Mouse (Mus musculus): Measurements from ENCODE around the gene Gm3435. TPM values are rescaled to one million over a fixed set of nuclear protein-coding genes. Genes with fewer than 3 reads are reported as not detected.
"Not testable (repeated sequence)": the region's sequence is repeated elsewhere in the genome, so short reads cannot be mapped to it uniquely, and the experiment has no call there.

Gene Gm3435
- 5.1 and 5.4 TPM in 2 replicates for polyA plus RNA-seq (2012; rRNA removed)

DNA sequence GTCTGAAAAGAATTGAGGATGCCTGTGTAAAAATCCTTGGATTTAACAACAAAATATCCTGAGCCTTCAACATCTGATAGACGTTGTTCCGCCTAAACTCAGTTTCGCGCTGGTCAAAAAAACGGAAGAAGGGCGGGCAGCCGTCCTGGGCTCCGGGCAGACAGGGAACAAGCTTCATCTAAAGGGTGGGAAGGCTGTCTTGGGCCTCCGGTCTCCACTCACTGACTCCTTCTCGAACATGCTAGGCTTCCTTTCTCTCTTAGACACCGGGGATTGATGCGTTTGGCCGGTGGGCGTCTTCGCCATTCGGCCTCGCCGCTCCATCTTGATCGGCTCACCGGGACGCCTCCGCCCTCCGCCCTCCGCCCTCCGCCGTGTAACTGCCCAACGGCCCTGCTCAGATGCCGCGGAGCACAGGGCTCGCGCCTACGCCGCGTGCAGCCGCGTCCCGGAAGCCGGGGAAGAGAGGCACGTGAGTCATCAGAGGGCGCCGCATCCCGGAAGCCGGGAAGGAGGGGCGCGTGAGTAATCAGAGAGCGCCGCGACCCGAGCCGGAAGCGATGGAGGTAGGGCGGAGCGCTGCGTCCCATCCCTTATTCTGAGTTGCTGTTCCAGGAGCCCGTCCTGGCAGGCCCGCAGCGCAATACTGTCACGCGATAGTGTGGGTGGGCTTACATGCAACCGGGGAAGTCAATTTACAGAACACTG, at the start of gene Gm3435:
Gm3435 (plus strand) TSS at position 471 of the 708 bp plus-strand sequence.
- H3K27ac ChIP-seq (ENCODE audit: control insufficient read depth, insufficient read depth, low read depth, low read length); H3K4me1 ChIP-seq (ENCODE audit: control insufficient read depth, insufficient read depth, low read length); H3K27me3 ChIP-seq (ENCODE audit: control insufficient read depth, insufficient read depth, low read length); H3K4me3 ChIP-seq (ENCODE audit: control insufficient read depth, low read depth, low read length); H3K36me3 ChIP-seq (ENCODE audit: control insufficient read depth, insufficient read depth, low read length): not testable (repeated sequence)

DNA sequence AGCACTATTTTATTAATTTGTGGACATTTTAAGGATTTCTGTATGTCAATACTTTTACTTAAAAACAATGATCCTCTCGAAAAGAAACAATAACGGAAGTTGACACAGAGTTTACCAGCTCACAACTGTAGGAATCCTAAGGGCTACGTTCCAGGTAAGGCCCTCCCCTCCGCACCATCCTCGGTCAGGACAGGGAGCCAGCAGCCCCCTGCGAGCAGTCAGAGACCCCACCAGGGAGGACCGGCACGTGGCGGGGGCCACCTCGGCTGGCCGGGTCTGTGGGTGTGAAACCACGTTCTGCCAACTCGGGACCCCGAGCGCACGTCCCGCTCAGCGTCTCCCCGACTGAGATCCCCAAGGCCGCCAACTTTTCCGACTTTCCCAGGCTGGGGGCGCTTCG, 49.5 kb upstream of the Gm3435 start:
- Histone ChIP-seq H3K27me3 (ENCODE audit: control insufficient read depth, insufficient read depth, low read length) (no peaks in the 10 kb centered on the region), H3K4me3 (ENCODE audit: control insufficient read depth, low read depth, low read length) (peak overlapping the region; percentile 96), H3K36me3 (ENCODE audit: control insufficient read depth, insufficient read depth, low read length) (peaks cover 1% of the 10 kb centered on the region; the same call in 1 of the 2 replicates), H3K27ac (ENCODE audit: control insufficient read depth, insufficient read depth, low read depth, low read length) (peak overlapping the region; percentile 88), H3K4me1 (ENCODE audit: control insufficient read depth, insufficient read depth, low read length) (peaks cover 3% of the 10 kb centered on the region)
- TF ChIP-seq CTCF (IDR thresholded peaks at IDR 0.05; ENCODE audit: control insufficient read depth, insufficient read depth, insufficient replicate concordance, low read depth, low read length) (no peak), POLR2A (IDR thresholded peaks at IDR 0.05; ENCODE audit: control insufficient read depth, low read depth, low read length) (0 out of 2 replicates have a peak, but pooled peaks have one; percentile 10)

DNA sequence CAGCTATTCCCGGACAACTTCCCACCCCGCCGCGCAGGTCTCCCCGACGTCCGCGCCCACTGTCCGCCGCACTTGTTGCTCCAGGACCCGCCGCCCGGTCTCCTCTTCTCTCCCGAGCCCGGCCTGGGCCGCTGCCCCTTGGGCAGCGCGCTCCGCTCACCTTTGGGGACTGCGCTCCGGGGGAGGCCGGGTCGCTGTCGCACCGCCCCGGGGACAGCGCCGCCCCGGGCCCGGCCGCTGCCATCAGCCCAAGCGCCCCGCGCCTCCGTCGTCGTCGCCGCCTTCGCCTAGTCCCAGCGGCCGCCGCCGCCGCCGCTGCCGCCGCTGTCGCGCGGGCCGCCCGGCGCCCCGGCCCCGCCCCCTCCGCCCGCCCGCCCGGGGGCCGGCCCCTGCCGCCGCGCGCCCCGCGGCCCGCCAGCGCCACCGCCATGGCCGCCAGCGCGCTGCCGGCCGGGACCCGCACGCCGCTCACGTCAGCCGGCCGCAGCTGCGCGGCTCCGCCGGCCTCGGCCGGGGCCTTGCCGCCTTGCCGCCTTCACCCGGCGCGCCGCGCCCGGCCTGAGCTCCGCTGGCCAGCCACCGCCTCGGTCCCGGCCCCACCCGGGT, 48.9 kb upstream of the Gm3435 start, which contains the start of gene Phf10:
Phf10 (minus strand) TSS at position 323 of the 606 bp plus-strand sequence.
- H3K4me3 ChIP-seq (ENCODE audit: control insufficient read depth, low read depth, low read length): peak within 1 kb of the TSS; percentile 96
- H3K27me3 ChIP-seq (ENCODE audit: control insufficient read depth, insufficient read depth, low read length); H3K4me1 ChIP-seq (ENCODE audit: control insufficient read depth, insufficient read depth, low read length); H3K36me3 ChIP-seq (ENCODE audit: control insufficient read depth, insufficient read depth, low read length): not testable (repeated sequence)
- peak within 1 kb of the TSS; percentile 88 for H3K27ac ChIP-seq (ENCODE audit: control insufficient read depth, insufficient read depth, low read depth, low read length)
- TF ChIP-seq POLR2A (IDR thresholded peaks at IDR 0.05; ENCODE audit: control insufficient read depth, low read depth, low read length): 0 out of 2 replicates have a peak, but pooled peaks have one; percentile 10

DNA sequence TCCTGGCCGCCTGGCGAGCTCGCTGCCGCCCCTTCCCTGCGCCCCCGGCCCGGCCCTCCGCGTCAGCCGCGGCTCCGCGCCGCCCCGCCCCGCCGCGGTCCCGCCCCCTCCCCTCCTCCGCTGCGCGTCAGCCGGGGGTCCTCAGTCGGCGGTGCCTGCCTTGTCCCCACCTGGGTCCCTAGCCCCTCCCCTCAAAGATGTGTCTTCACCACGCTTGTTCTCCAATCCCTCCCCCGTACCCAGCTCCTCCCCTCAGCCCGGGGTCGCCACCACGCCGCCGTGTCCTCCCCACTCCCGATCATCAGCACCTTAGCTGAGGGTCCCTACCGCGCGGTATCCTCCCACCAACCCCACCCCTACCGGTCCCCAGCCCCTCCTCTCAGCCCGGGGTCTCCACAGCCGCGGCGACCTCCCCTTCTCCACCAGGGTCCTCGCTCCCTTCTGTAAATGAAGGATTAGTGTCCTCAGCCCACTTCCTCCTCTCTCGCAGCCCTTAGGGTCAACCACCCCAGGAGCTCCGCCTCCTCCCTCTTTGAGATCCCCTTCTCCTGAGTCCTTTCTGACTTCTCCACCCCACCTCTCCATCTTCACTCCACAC, 48.3 kb upstream of the Gm3435 start:
- not testable (repeated sequence) for H3K27me3 ChIP-seq (ENCODE audit: control insufficient read depth, insufficient read depth, low read length); H3K27ac ChIP-seq (ENCODE audit: control insufficient read depth, insufficient read depth, low read depth, low read length); H3K4me3 ChIP-seq (ENCODE audit: control insufficient read depth, low read depth, low read length); H3K4me1 ChIP-seq (ENCODE audit: control insufficient read depth, insufficient read depth, low read length); H3K36me3 ChIP-seq (ENCODE audit: control insufficient read depth, insufficient read depth, low read length)

DNA sequence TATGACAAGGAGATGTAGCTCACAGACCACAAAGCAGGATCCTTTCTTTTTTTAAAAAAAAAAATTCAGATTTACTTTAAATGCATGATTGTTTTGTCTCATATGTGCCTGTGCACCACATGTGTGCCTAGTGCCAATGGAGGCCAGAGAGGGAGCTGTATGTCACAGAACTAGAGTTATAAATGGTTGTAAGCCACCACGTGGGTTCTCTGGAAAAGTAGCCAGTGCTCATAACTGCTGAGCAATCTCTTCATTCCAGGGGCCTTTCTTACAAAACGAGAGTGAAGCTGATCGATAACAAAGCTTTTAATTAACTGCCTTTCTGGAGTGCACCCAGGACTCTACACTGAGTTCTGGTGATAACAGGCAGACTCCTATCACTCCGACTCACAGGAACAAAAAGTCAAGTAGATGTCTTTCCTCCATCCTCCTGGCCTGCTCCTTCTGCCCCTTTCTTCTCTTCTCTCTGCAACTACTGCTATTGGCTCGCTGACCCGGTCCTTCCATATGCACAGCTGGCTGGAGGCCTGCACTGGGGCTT, 41.5 kb upstream of the Gm3435 start:
- H3K4me1 ChIP-seq (ENCODE audit: control insufficient read depth, insufficient read depth, low read length); H3K4me3 ChIP-seq (ENCODE audit: control insufficient read depth, low read depth, low read length); H3K27ac ChIP-seq (ENCODE audit: control insufficient read depth, insufficient read depth, low read depth, low read length); H3K27me3 ChIP-seq (ENCODE audit: control insufficient read depth, insufficient read depth, low read length); H3K36me3 ChIP-seq (ENCODE audit: control insufficient read depth, insufficient read depth, low read length): not testable (repeated sequence)

DNA sequence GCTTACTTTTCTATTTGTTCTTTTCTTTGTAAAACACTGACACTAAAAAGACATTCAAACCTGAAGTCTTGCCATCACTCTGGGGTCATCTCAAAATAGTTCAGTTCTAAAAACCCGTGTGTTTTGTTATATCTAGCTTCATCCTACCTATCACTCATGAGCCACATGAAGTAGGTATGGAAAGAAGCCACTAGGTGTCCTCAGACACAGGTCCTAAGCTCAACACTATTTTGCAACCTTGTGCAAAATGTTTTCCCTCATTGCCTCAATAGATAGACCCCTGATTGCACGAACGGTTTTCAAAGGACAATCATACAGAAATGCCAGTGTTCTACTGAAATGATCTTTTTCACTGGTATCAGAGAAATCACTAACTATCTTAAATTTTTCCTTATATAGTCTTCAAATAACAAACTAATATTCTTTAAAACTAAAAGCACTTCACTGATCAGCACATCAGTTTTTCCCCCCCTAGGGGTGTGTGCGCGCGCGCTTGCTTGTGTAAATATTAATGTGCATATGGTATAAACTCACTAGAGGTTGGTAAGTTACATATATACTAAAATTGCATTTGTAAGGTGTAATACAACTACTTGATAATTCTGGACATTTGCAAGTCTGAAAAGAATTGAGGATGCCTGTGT, 32.1 kb upstream of the Gm3435 start:
- not testable (repeated sequence) for H3K4me1 ChIP-seq (ENCODE audit: control insufficient read depth, insufficient read depth, low read length); H3K27ac ChIP-seq (ENCODE audit: control insufficient read depth, insufficient read depth, low read depth, low read length); H3K36me3 ChIP-seq (ENCODE audit: control insufficient read depth, insufficient read depth, low read length); H3K27me3 ChIP-seq (ENCODE audit: control insufficient read depth, insufficient read depth, low read length); H3K4me3 ChIP-seq (ENCODE audit: control insufficient read depth, low read depth, low read length)

DNA sequence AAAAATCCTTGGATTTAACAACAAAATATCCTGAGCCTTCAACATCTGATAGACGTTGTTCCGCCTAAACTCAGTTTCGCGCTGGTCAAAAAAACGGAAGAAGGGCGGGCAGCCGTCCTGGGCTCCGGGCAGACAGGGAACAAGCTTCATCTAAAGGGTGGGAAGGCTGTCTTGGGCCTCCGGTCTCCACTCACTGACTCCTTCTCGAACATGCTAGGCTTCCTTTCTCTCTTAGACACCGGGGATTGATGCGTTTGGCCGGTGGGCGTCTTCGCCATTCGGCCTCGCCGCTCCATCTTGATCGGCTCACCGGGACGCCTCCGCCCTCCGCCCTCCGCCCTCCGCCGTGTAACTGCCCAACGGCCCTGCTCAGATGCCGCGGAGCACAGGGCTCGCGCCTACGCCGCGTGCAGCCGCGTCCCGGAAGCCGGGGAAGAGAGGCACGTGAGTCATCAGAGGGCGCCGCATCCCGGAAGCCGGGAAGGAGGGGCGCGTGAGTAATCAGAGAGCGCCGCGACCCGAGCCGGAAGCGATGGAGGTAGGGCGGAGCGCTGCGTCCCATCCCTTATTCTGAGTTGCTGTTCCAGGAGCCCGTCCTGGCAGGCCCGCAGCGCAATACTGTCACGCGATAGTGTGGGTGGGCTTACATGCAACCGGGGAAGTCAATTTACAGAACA, 31.5 kb upstream of the Gm3435 start, which contains the start of the genes 9030025P20Rik and Gm3417:
9030025P20Rik (plus strand) TSS at position 107 of the 677 bp plus-strand sequence.
Gm3417 (minus strand) TSS at position 429 of the 677 bp plus-strand sequence.
- H3K4me3 ChIP-seq (ENCODE audit: control insufficient read depth, low read depth, low read length): not testable (repeated sequence)

DNA sequence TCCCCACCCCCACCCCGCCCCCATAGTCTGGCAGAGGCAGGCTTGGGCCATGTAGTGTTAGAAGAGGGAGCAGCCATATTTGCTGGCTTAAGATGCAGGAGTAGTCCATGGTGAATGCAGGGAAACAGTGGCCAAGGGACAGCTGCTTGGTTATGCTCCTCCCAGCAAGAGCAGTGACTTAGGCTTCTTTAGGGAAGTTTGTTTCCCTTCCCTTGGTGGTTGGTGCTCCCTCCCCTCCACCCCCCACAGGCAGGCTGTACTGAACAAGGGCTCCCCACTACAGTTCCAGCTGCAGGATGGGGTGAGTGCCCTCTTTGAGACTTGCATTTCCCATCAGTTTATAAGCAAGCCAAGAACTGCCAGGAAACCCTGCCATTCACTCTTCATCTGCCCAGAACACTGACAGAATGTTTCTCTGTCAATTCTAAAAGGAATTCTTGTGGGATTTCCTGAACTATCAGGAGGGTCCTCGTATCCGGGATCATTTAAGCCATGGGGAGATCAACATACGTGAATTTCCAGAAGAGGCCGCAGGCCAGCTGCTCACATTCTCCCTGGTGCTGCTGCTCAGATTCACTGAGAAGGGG, 19.8 kb upstream of the Gm3435 start:
- H3K36me3 ChIP-seq (ENCODE audit: control insufficient read depth, insufficient read depth, low read length); H3K27ac ChIP-seq (ENCODE audit: control insufficient read depth, insufficient read depth, low read depth, low read length); H3K27me3 ChIP-seq (ENCODE audit: control insufficient read depth, insufficient read depth, low read length); H3K4me3 ChIP-seq (ENCODE audit: control insufficient read depth, low read depth, low read length); H3K4me1 ChIP-seq (ENCODE audit: control insufficient read depth, insufficient read depth, low read length): not testable (repeated sequence)

More for the DNA sequence above, 31.5 kb upstream of the Gm3435 start, which contains the start of the genes 9030025P20Rik and Gm3417:
- not testable (repeated sequence) for H3K27me3 ChIP-seq (ENCODE audit: control insufficient read depth, insufficient read depth, low read length); H3K36me3 ChIP-seq (ENCODE audit: control insufficient read depth, insufficient read depth, low read length); H3K4me1 ChIP-seq (ENCODE audit: control insufficient read depth, insufficient read depth, low read length); H3K27ac ChIP-seq (ENCODE audit: control insufficient read depth, insufficient read depth, low read depth, low read length)

DNA sequence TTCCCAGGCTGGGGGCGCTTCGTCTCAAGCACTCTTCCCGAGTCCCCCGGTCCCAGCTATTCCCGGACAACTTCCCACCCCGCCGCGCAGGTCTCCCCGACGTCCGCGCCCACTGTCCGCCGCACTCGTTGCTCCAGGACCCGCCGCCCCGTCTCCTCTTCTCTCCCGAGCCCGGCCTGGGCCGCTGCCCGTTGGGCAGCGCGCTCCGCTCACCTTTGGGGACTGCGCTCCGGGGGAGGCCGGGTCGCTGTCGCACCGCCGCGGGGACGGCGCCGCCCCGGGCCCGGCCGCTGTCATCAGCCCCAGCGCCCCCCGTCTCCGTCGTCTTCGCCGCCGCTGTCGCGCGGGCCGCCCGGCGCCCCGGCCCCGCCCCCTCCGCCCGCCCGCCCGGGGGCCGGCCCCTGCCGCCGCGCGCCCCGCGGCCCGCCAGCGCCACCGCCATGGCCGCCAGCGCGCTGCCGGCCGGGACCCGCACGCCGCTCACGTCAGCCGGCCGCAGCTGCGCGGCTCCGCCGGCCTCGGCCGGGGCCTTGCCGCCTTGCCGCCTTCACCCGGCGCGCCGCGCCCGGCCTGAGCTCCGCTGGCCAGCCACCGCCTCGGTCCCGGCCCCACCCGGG, 17.3 kb upstream of the Gm3435 start:
- H3K27me3 ChIP-seq (ENCODE audit: control insufficient read depth, insufficient read depth, low read length); H3K4me3 ChIP-seq (ENCODE audit: control insufficient read depth, low read depth, low read length); H3K4me1 ChIP-seq (ENCODE audit: control insufficient read depth, insufficient read depth, low read length); H3K36me3 ChIP-seq (ENCODE audit: control insufficient read depth, insufficient read depth, low read length); H3K27ac ChIP-seq (ENCODE audit: control insufficient read depth, insufficient read depth, low read depth, low read length): not testable (repeated sequence)
